Mouse (Mus musculus): ENCODE results near the gene Eps8l1. TPM values are rescaled to one million over a fixed set of nuclear protein-coding genes. Genes with fewer than 3 reads are reported as not detected.

The Eps8l1 gene
- polyA plus RNA-seq (2014; fragmentation: Illumina TruSeq; extraction: RNeasy Lipid Tissue Mini Kit (QIAGEN cat#74804)), result 2.7 TPM

GRCm38 (mm10) chr7:4460576-4461434 lies at the start of gene Eps8l1:
Eps8l1 (plus strand) TSS chr7:4460674.

GRCm38 (mm10) chr7:4445216-4445791 lies 15.2 kb upstream of the Eps8l1 start, which contains the start of gene Rdh13:
Rdh13 (minus strand) TSS chr7:4445649.

GRCm38 (mm10) chr7:4501558-4502397 lies 41.3 kb downstream of the Eps8l1 start, which contains the start of gene Ppp1r12c:
Ppp1r12c (minus strand) TSS chr7:4501680.

GRCm38 (mm10) chr7:4516332-4517050 lies 56.0 kb downstream of the Eps8l1 start, which contains the start of gene Tnnt1:
Tnnt1 (minus strand) TSS chr7:4516382.

GRCm38 (mm10) chr7:4524212-4524922 lies 63.9 kb downstream of the Eps8l1 start, which contains the start of gene Tnni3:
Tnni3 (minus strand) TSS chr7:4524229.

Other genes with a start within 250 kb of the Eps8l1 start
- gene Lilra5, start 222.9 kb upstream of the Eps8l1 start, polyA plus RNA-seq (2014; fragmentation: Illumina TruSeq; extraction: RNeasy Lipid Tissue Mini Kit (QIAGEN cat#74804)), result 2.7 TPM
- 1.7 TPM for gene Ncr1, start 123.0 kb upstream of the Eps8l1 start, polyA plus RNA-seq (2014; fragmentation: Illumina TruSeq; extraction: RNeasy Lipid Tissue Mini Kit (QIAGEN cat#74804))
- gene Gp6, start 62.9 kb upstream of the Eps8l1 start, polyA plus RNA-seq (2014; fragmentation: Illumina TruSeq; extraction: RNeasy Lipid Tissue Mini Kit (QIAGEN cat#74804)), result 0.20 TPM
- gene Rdh13, start 15.0 kb upstream of the Eps8l1 start, polyA plus RNA-seq (2014; fragmentation: Illumina TruSeq; extraction: RNeasy Lipid Tissue Mini Kit (QIAGEN cat#74804)), result 6.3 TPM
- 3.7 TPM for gene Ppp1r12c, start 41.0 kb downstream of the Eps8l1 start, polyA plus RNA-seq (2014; fragmentation: Illumina TruSeq; extraction: RNeasy Lipid Tissue Mini Kit (QIAGEN cat#74804))
- gene Tnnt1, start 55.7 kb downstream of the Eps8l1 start, polyA plus RNA-seq (2014; fragmentation: Illumina TruSeq; extraction: RNeasy Lipid Tissue Mini Kit (QIAGEN cat#74804)), result 0.74 TPM
- gene Tnni3, start 63.6 kb downstream of the Eps8l1 start, polyA plus RNA-seq (2014; fragmentation: Illumina TruSeq; extraction: RNeasy Lipid Tissue Mini Kit (QIAGEN cat#74804)), result 9.6 TPM
- not detected for gene Dnaaf3, start 71.8 kb downstream of the Eps8l1 start, polyA plus RNA-seq (2014; fragmentation: Illumina TruSeq; extraction: RNeasy Lipid Tissue Mini Kit (QIAGEN cat#74804))
- gene Syt5, start 86.9 kb downstream of the Eps8l1 start, polyA plus RNA-seq (2014; fragmentation: Illumina TruSeq; extraction: RNeasy Lipid Tissue Mini Kit (QIAGEN cat#74804)), result 0.26 TPM
- gene Ptprh, start 143.4 kb downstream of the Eps8l1 start, polyA plus RNA-seq (2014; fragmentation: Illumina TruSeq; extraction: RNeasy Lipid Tissue Mini Kit (QIAGEN cat#74804)), result not detected
- not detected for gene Tmem86b, start 170.7 kb downstream of the Eps8l1 start, polyA plus RNA-seq (2014; fragmentation: Illumina TruSeq; extraction: RNeasy Lipid Tissue Mini Kit (QIAGEN cat#74804))
- gene Ppp6r1, start 198.3 kb downstream of the Eps8l1 start, polyA plus RNA-seq (2014; fragmentation: Illumina TruSeq; extraction: RNeasy Lipid Tissue Mini Kit (QIAGEN cat#74804)), result 10.6 TPM
- gene Hspbp1, start 224.4 kb downstream of the Eps8l1 start, polyA plus RNA-seq (2014; fragmentation: Illumina TruSeq; extraction: RNeasy Lipid Tissue Mini Kit (QIAGEN cat#74804)), result not detected
- gene Brsk1, start 229.9 kb downstream of the Eps8l1 start, polyA plus RNA-seq (2014; fragmentation: Illumina TruSeq; extraction: RNeasy Lipid Tissue Mini Kit (QIAGEN cat#74804)), result 0.40 TPM

Measured in ovary, adult 10 weeks (tissue).